Mouse (Mus musculus) neural tube, embryonic 14.5 days (tissue): Measurements from ENCODE around the gene Hpd. TPM values are rescaled to one million over a fixed set of nuclear protein-coding genes. Genes with fewer than 3 reads are reported as not detected.
"Not testable (repeated sequence)": the region's sequence is repeated elsewhere in the genome, so short reads cannot be mapped to it uniquely, and the experiment has no call there.

Experiments
- ATAC-seq: fragments of 200-750 bp; cut with Nextera tagmentation; 2 replicates; pipeline ENCODE4 v1.8.0; 2017; ENCODE audit warnings: low read depth, mild to moderate bottlenecking, moderate TSS enrichment, moderate library complexity
- H3K27ac ChIP-seq: fragments of 300-500 bp; sonication (generic); 2 replicates; pipeline ENCODE4 v1.5.1; 2014; ENCODE audit warnings: low read depth, mild to moderate bottlenecking, control low read depth, low read length, moderate library complexity, mixed read lengths
- H3K27me3 ChIP-seq: fragments of 300-500 bp; sonication (generic); 2 replicates; pipeline ENCODE4 v1.6.1; 2014; ENCODE audit warnings: low read length; ENCODE audit not compliant: control insufficient read depth, insufficient read depth
- H3K36me3 ChIP-seq: fragments of 300-500 bp; sonication (generic); 2 replicates; pipeline ENCODE4 v1.6.1; 2014; ENCODE audit warnings: low read length, mixed read lengths; ENCODE audit not compliant: control insufficient read depth, insufficient read depth
- H3K4me1 ChIP-seq: fragments of 300-500 bp; sonication (generic); 2 replicates; pipeline ENCODE4 v1.6.1; 2014; ENCODE audit warnings: low read length; ENCODE audit not compliant: control insufficient read depth, insufficient read depth
- H3K4me2 ChIP-seq: fragments of 300-500 bp; sonication (generic); 2 replicates; pipeline ENCODE4 v1.6.1; 2014; ENCODE audit warnings: mild to moderate bottlenecking, low read depth, low read length, control low read depth
- H3K4me3 ChIP-seq: fragments of 300-500 bp; sonication (generic); 2 replicates; pipeline ENCODE4 v1.5.1; 2014; ENCODE audit warnings: low read depth, low read length, control low read depth, mixed read lengths
- H3K9ac ChIP-seq: fragments of 300-500 bp; sonication (generic); replicated peaks from 2 replicates; pipeline ENCODE4 v1.6.1; 2014; ENCODE audit warnings: low read depth, mild to moderate bottlenecking, control low read depth, low read length, mixed read lengths
- H3K9me3 ChIP-seq: fragments of 300-500 bp; sonication (generic); 2 replicates; pipeline ENCODE4 v1.6.1; 2016; ENCODE audit warnings: low read length; ENCODE audit not compliant: control insufficient read depth
- WGBS: fragments of 180-500 bp; shearing (Covaris S2); extraction: QIAGEN DNeasy Blood & Tissue Kit; methylation state at CpG from one replicate; pipeline ENCODE4 v1.1.7; 2014; 5-methylcytosine and 5-hydroxymethylcytosine counted together
- polyA plus RNA-seq: library from polyadenylated mRNA; unstranded; fragments of >200 nt; fragmentation: Nextera tagmentation; extraction: Ambion mirVana; gene quantifications from 2 replicates; pipeline ENCODE4 v1.2.1, GENCODE M21; 2014

The Hpd gene
- polyA plus RNA-seq, 1 experiment from 2014 or later = not detected

- H3K4me3 ChIP-seq, H3K36me3 ChIP-seq, H3K9ac ChIP-seq, H3K4me2 ChIP-seq, ATAC-seq, H3K27ac ChIP-seq, H3K9me3 ChIP-seq, H3K27me3 ChIP-seq, H3K4me1 ChIP-seq: not testable (repeated sequence)
- WGBS = 87% methylated on average over 7 of the region's 7 CpGs
Observed at GRCm38 (mm10) chr5:123203591-123203990, 21.1 kb upstream of the Hpd start.

- 94% methylated on average over 2 of the region's 4 CpGs for WGBS
- H3K27ac ChIP-seq, H3K9ac ChIP-seq, H3K27me3 ChIP-seq, H3K4me2 ChIP-seq, H3K36me3 ChIP-seq, ATAC-seq, H3K4me3 ChIP-seq, H3K9me3 ChIP-seq, H3K4me1 ChIP-seq: not testable (repeated sequence)
Observed at GRCm38 (mm10) chr5:123202771-123203170, 20.2 kb upstream of the Hpd start.

- Histone ChIP-seq H3K4me1 (no peaks in the 10 kb centered on the region), H3K9ac (no peak overlapping the region), H3K27ac (no peak overlapping the region), H3K4me2 (no peak overlapping the region), H3K36me3 (no peaks in the 10 kb centered on the region), H3K9me3 (no peaks in the 10 kb centered on the region), H3K27me3 (no peaks in the 10 kb centered on the region), H3K4me3 (no peak overlapping the region)
- 89% methylated on average over 5 of the region's 5 CpGs for WGBS
- ATAC-seq = no peak
Observed at GRCm38 (mm10) chr5:123201987-123202386, 19.5 kb upstream of the Hpd start.

- no peak overlapping the region for H3K27ac ChIP-seq
- H3K9ac ChIP-seq = no peak overlapping the region
Observed at GRCm38 (mm10) chr5:123201523-123201892, 19.0 kb upstream of the Hpd start.

DNA sequence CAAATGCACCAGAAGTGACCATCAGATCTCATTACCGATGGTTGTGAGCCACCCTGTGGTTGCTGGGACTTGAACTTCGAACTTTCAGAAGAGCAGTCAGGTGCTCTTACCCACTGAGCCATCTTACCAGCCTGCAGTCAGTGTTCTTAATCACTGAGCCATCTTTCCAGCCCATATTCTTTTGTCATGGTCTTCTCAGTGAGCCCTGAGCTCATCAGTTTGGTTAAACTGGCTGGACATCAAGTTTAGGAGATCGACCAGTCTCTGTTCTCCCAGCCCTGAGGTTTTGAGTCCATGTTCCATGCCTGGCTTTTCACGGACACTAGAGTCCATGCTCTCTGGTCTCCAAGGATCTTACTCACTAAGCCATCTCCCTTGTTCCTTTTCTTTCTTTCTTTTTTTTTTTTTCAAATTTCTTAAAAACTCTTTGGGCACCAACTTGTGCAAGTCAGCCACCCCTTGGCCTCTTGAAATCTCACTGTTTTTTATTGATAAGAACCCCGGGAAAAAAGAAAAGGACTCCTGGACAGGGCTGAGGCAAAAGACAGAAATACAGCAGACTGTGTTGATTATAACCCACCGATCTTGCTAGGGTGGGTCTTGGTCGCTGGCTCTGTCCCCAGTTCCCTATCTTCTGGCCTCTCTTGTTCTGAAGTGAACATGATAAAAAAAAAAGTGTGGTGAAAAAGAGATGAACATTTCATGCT, 18.4 kb upstream of the Hpd start:
- WGBS = 90% methylated on average over 5 of the region's 7 CpGs
- H3K27me3 ChIP-seq, H3K4me1 ChIP-seq, H3K4me2 ChIP-seq, H3K9me3 ChIP-seq, H3K27ac ChIP-seq, H3K4me3 ChIP-seq, H3K9ac ChIP-seq, H3K36me3 ChIP-seq, ATAC-seq: not testable (repeated sequence)

More at GRCm38 (mm10) chr5:123201523-123201892, 19.0 kb upstream of the Hpd start:
- Histone ChIP-seq H3K4me2 (no peak overlapping the region), H3K9me3 (no peaks in the 10 kb centered on the region), H3K27me3 (no peaks in the 10 kb centered on the region), H3K36me3 (no peaks in the 10 kb centered on the region), H3K4me1 (no peaks in the 10 kb centered on the region), H3K4me3 (no peak overlapping the region)
- 86% methylated on average over 7 of the region's 7 CpGs for WGBS
- no peak for ATAC-seq

GRCm38 (mm10) chr5:123198523-123198922, 16.0 kb upstream of the Hpd start:
- no peak overlapping the region for H3K27ac ChIP-seq
- H3K4me3 ChIP-seq = no peak overlapping the region
- no peak for ATAC-seq
- WGBS = 93% methylated on average over 4 of the region's 4 CpGs
- H3K9ac ChIP-seq = no peak overlapping the region
- no peaks in the 10 kb centered on the region for H3K36me3 ChIP-seq
- no peaks in the 10 kb centered on the region for H3K4me1 ChIP-seq
- no peaks in the 10 kb centered on the region for H3K9me3 ChIP-seq
- no peak overlapping the region for H3K4me2 ChIP-seq
- H3K27me3 ChIP-seq = no peaks in the 10 kb centered on the region

DNA sequence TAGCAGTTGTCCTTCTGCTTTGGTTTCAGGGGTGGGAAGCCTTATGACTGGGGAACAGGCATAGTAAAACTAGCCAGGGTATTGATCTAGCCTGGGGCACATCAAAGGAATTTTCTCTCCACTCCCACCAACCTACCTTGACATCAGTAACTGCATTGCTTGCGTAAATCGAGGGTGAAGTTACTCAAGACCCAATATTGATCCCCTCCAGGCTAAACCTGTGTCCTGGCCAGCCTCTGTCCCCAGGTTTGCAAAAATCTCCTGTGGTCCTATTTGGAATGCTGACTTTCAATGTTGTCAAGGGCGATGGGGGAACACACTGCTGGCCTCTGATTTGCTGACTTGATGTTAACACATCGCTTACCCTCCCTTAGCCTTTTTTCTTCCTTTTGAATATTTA, 14.2 kb upstream of the Hpd start:
- no peaks in the 10 kb centered on the region for H3K9me3 ChIP-seq
- H3K27me3 ChIP-seq = no peaks in the 10 kb centered on the region
- 72% methylated on average over 4 of the region's 4 CpGs for WGBS
- H3K4me3 ChIP-seq = no peak overlapping the region
- H3K4me1 ChIP-seq = no peaks in the 10 kb centered on the region
- H3K4me2 ChIP-seq = no peak overlapping the region
- H3K9ac ChIP-seq = no peak overlapping the region
- ATAC-seq = no peak
- no peak overlapping the region for H3K27ac ChIP-seq
- no peaks in the 10 kb centered on the region for H3K36me3 ChIP-seq

DNA sequence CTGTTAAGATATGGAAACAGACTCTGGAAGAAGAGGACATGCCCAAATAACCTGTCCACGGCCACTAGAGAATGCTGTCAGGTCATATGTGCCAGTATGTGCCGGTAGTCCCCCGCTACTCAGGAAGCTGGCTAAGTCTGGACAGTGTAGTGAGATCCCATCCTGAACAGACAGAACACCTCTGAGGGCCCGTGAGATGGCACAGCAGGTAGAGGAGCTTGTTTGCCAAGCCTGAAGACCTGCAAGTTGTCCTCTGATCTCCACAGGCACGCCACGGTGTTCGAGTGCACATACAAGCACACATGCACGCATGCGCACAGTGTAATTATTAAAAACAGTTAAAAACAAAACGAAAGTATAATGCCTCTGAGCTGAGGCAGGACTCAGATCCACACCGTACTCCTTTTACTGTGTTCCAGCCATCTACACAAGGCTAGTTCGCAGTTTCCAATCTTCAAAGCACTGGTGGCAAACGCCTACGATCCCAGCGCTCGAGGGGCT, 13.0 kb upstream of the Hpd start:
- no peak overlapping the region for H3K4me2 ChIP-seq
- WGBS = 92% methylated on average over 16 of the region's 16 CpGs
- no peak overlapping the region for H3K4me3 ChIP-seq
- H3K36me3 ChIP-seq = no peaks in the 10 kb centered on the region
- no peaks in the 10 kb centered on the region for H3K9me3 ChIP-seq
- no peaks in the 10 kb centered on the region for H3K4me1 ChIP-seq
- H3K27ac ChIP-seq = no peak overlapping the region
- no peak for ATAC-seq
- H3K9ac ChIP-seq = no peak overlapping the region
- H3K27me3 ChIP-seq = no peaks in the 10 kb centered on the region

DNA sequence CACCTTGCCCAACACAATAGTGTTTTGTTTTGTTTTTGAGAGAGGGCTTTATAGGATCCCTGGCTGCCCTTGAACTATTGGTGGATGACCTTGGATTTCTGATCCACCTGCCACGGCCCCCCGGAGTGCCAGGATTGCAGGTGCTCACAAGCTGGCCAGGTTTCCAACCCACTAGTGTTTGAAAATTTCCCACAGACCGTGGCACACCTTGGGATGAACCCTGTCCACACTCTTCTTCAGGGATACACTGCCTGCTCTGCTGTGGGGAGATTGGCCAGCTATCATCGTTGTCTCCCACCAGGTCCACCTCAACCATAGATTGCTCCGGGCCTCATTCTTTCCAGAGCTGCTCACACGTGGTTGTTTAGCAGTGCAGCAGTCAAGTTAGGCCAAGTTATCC, 12.3 kb upstream of the Hpd start:
- no peaks in the 10 kb centered on the region for H3K36me3 ChIP-seq
- H3K27me3 ChIP-seq = no peaks in the 10 kb centered on the region
- 90% methylated on average over 6 of the region's 6 CpGs for WGBS
- H3K9ac ChIP-seq = no peak overlapping the region
- no peak overlapping the region for H3K4me3 ChIP-seq
- no peak overlapping the region for H3K4me2 ChIP-seq
- no peak overlapping the region for H3K27ac ChIP-seq
- H3K4me1 ChIP-seq = no peaks in the 10 kb centered on the region
- no peaks in the 10 kb centered on the region for H3K9me3 ChIP-seq
- no peak for ATAC-seq
